8 mouse cellular contexts compared by ENCODE assay signal in genomic region chr2:163122319-163122718, GRCm38 (mm10). TPM values are rescaled to one million over a fixed set of nuclear protein-coding genes. Genes with fewer than 3 reads are reported as not detected.
A peak's percentile ranks its signal among the peaks of the same experiment; 100 is the strongest.
DNase-seq lines count a peak whose midpoint lies in the region; ATAC-seq and TF ChIP-seq lines count a peak whose summit lies in the region.

No protein-coding gene starts in this region.

- intact Hi-C loops in left cerebral cortex, postnatal 4 days (cut with DNase I), result no loop called here
- intact Hi-C loops in left cerebral cortex, adult 2 months (cut with DNase I), result no loop called here
- intact Hi-C loops in heart, adult 2 months (cut with DNase I), result no loop called here

- H3K4me2 ChIP-seq in intestine, postnatal 0 days (replicated peaks; ENCODE audit: low read depth), result peak overlapping the region; percentile 44
- peak overlapping the region; percentile 62 for H3K4me2 ChIP-seq in liver, postnatal 0 days (ENCODE audit: low read depth, low read length)

- peaks cover 2% of the 10 kb centered on the region for H3K4me1 ChIP-seq in heart, adult 2 months (ENCODE audit: control insufficient read depth, insufficient read depth, low read length)
- 0 out of 2 replicates have a peak, but pooled peaks cover 2% of the 10 kb centered on the region for H3K4me1 ChIP-seq in intestine, postnatal 0 days (replicated peaks; ENCODE audit: control insufficient read depth, insufficient read depth, low read length)
- H3K4me1 ChIP-seq in liver, postnatal 0 days (ENCODE audit: insufficient read depth), result peaks cover 2% of the 10 kb centered on the region; the same call in 1 of the 2 replicates

- peaks cover 2% of the 10 kb centered on the region; the same call in 1 of the 2 replicates for H3K27me3 ChIP-seq in heart, adult 2 months (ENCODE audit: control insufficient read depth, insufficient read depth, low read length)
- H3K27me3 ChIP-seq in intestine, postnatal 0 days (replicated peaks; ENCODE audit: control insufficient read depth, insufficient read depth, low read length), result peaks cover 8% of the 10 kb centered on the region; the same call in 1 of the 2 replicates
- no peaks in the 10 kb centered on the region for H3K27me3 ChIP-seq in liver, postnatal 0 days (ENCODE audit: insufficient read depth, low read length)

- no peak for TF ChIP-seq CTCF in left cerebral cortex, adult 2 months (IDR thresholded peaks at IDR 0.05)
- TF ChIP-seq CTCF in heart, adult 2 months (IDR thresholded peaks at IDR 0.05), result no peak
- 0 out of 2 replicates have a peak, but pooled peaks have one; percentile 15 for TF ChIP-seq CTCF in intestine, postnatal 0 days (IDR thresholded peaks at IDR 0.05; ENCODE audit: low read depth)
- TF ChIP-seq CTCF in liver, postnatal 0 days (IDR thresholded peaks at IDR 0.05; ENCODE audit: low read depth), result no peak

- H3K36me3 ChIP-seq in heart, adult 2 months (ENCODE audit: control insufficient read depth, insufficient read depth, low read length), result no peaks in the 10 kb centered on the region
- no peaks in the 10 kb centered on the region for H3K36me3 ChIP-seq in intestine, postnatal 0 days (ENCODE audit: control insufficient read depth, insufficient read depth)
- no peaks in the 10 kb centered on the region for H3K36me3 ChIP-seq in liver, postnatal 0 days (replicated peaks; ENCODE audit: insufficient read depth, low read length)

- H3K79me2 ChIP-seq in heart, adult 2 months (replicated peaks; ENCODE audit: control insufficient read depth, insufficient read depth, low read length), result no peaks in the 10 kb centered on the region

- 9% methylated on average over 9 of the region's 9 CpGs for WGBS in heart, adult 2 months
- 19% methylated on average over 9 of the region's 9 CpGs for WGBS in intestine, postnatal 0 days
- 15% methylated on average over 9 of the region's 9 CpGs for WGBS in liver, postnatal 0 days (ENCODE audit: insufficient replicate concordance)

- H3K9ac ChIP-seq in heart, adult 2 months (ENCODE audit: low read depth, low read length), result no peak overlapping the region
- no peak overlapping the region for H3K9ac ChIP-seq in intestine, postnatal 0 days (ENCODE audit: low read depth, low read length)
- peak overlapping the region; percentile 53 for H3K9ac ChIP-seq in liver, postnatal 0 days (replicated peaks)

- no peaks in the 10 kb centered on the region for H3K9me3 ChIP-seq in intestine, postnatal 0 days (ENCODE audit: control insufficient read depth)
- H3K9me3 ChIP-seq in liver, postnatal 0 days (ENCODE audit: low read length), result no peaks in the 10 kb centered on the region

- peak; percentile 80 for DNase-seq in left cerebral cortex, postnatal 4 days
- DNase-seq in left cerebral cortex, adult 2 months (ENCODE audit: extremely low spot score in 1 of 2, low spot score in 2 of 2), result no peak
- peak; percentile 48 for DNase-seq in heart, adult 2 months
- DNase-seq in liver, postnatal 0 days, result peak; percentile 80
- peak; percentile 71 for DNase-seq in retina, postnatal 7 days (ENCODE audit: low read depth, low spot score)
- no peak for DNase-seq in layer of hippocampus, postnatal 36 days

- H3K4me3 ChIP-seq in left cerebral cortex, adult 2 months, result no peak overlapping the region
- H3K4me3 ChIP-seq in heart, adult 2 months, result no peak overlapping the region
- no peak overlapping the region for H3K4me3 ChIP-seq in intestine, postnatal 0 days (ENCODE audit: low read depth, low read length)
- H3K4me3 ChIP-seq in liver, postnatal 0 days (ENCODE audit: low read depth, low read length), result no peak overlapping the region

- peak; percentile 37 for ATAC-seq in common myeloid progenitor, adult 5-6 weeks (replicated peaks; ENCODE audit: low read depth, poor library complexity, severe bottlenecking)
- ATAC-seq in intestine, postnatal 0 days, result peak; percentile 75
- peak; percentile 100 for ATAC-seq in liver, postnatal 0 days

- no peak for TF ChIP-seq POLR2A in heart, adult 2 months (IDR thresholded peaks at IDR 0.05; ENCODE audit: insufficient read depth, low read depth, low read length)

- TF ChIP-seq EP300 in heart, adult 2 months (IDR thresholded peaks at IDR 0.05; ENCODE audit: insufficient read depth, low read depth, low read length), result no peak
- TF ChIP-seq EP300 in liver, postnatal 0 days (IDR thresholded peaks at IDR 0.05; ENCODE audit: low read depth), result no peak

- H3K27ac ChIP-seq in left cerebral cortex, adult 2 months, result no peak overlapping the region
- H3K27ac ChIP-seq in heart, adult 2 months, result no peak overlapping the region
- H3K27ac ChIP-seq in intestine, postnatal 0 days (ENCODE audit: low read depth, low read length), result no peak overlapping the region
- H3K27ac ChIP-seq in liver, postnatal 0 days (ENCODE audit: low read depth), result no peak overlapping the region

RNA-seq across cellular contexts. Expression of gene Gtsf1l, which starts 34.7 kb away (rescaled TPM):
- not detected for total RNA-seq in left cerebral cortex, postnatal 4 days (2021)
- not detected for total RNA-seq in left cerebral cortex, adult 2 months (2021)
- total RNA-seq in common myeloid progenitor, adult 5-6 weeks (2017), result not detected in 2 replicates
- total RNA-seq in heart, adult 2 months (2021), result not detected
- 0.68 TPM in 1 of 2 replicates, not detected in the other for polyA plus RNA-seq in heart, adult 2 months (2012; rRNA removed)
- not detected in 2 replicates for polyA plus RNA-seq in intestine, postnatal 0 days (2015; fragmentation: Nextera tagmentation; extraction: Ambion mirVana)
- polyA plus RNA-seq in liver, postnatal 0 days (2015; fragmentation: Nextera tagmentation; extraction: Ambion mirVana), result not detected in 2 replicates
- not detected for total RNA-seq in layer of hippocampus, postnatal 36 days (2021)

Comparison
In these comparisons a context has a peak if more than half of its experiments do, and no peak if none do; other contexts are left out.
1. DNase-seq: peak in left cerebral cortex, postnatal 4 days (single experiment), heart, adult 2 months (2 of 2), liver, postnatal 0 days (single experiment) and retina, postnatal 7 days (single experiment); none in left cerebral cortex, adult 2 months (0 of 2) and layer of hippocampus, postnatal 36 days (0 of 2).
2. ATAC-seq: peak in every context shown above with its lines; median percentile 100 in liver, postnatal 0 days; 75 in intestine, postnatal 0 days; 37 in common myeloid progenitor, adult 5-6 weeks.